Mouse (Mus musculus) gastrocnemius, postnatal 14 days (tissue): ENCODE data around the gene Col23a1. TPM values are rescaled to one million over a fixed set of nuclear protein-coding genes. Genes with fewer than 3 reads are reported as not detected.

ENCODE experiments used
- DNase-seq: peaks from one replicate; pipeline ENCODE4 v3.0.0; 2021; ENCODE audit warnings: mixed read lengths
- intact Hi-C: fragments of 180-260 bp; cut with DNase I; formaldehyde crosslinking; loops from one replicate; pipeline ENCODE4 v1.15.1; 2025; ENCODE audit warnings: low total_unique reads
- total RNA-seq, 2 experiments: library from RNA; stranded (reverse); gene quantifications; 2 replicates each; pipeline ENCODE4 v1.2.3; 2021

Gene Col23a1
- total RNA-seq, 2 experiments from 2014 or later = 4.7 to 5.9 TPM

- DNase-seq = no peak
- intact Hi-C loops = no loop called here
These were observed 264.9 kb downstream of the Col23a1 start for GRCm38 (mm10) chr11:51554590-51554989.

- DNase-seq = no peak
- intact Hi-C loops = no loop called here
These were observed 265.3 kb downstream of the Col23a1 start for GRCm38 (mm10) chr11:51555066-51555465.

- DNase-seq = no peak
- intact Hi-C loops = no loop called here
These were observed 273.6 kb downstream of the Col23a1 start for GRCm38 (mm10) chr11:51563276-51563675.

GRCm38 (mm10) chr11:51565062-51565461 lies 275.3 kb downstream of the Col23a1 start:
- no peak for DNase-seq
- intact Hi-C loops = no loop called here

- intact Hi-C loops = no loop called here
- DNase-seq = no peak
These were observed 276.2 kb downstream of the Col23a1 start for GRCm38 (mm10) chr11:51565951-51566350.

GRCm38 (mm10) chr11:51568801-51569200 lies 279.1 kb downstream of the Col23a1 start:
- no peak for DNase-seq
- intact Hi-C loops = no loop called here

GRCm38 (mm10) chr11:51576454-51576853 lies 286.7 kb downstream of the Col23a1 start:
- intact Hi-C loops = no loop called here
- no peak for DNase-seq

- DNase-seq = no peak
- intact Hi-C loops = no loop called here
These were observed 287.9 kb downstream of the Col23a1 start for GRCm38 (mm10) chr11:51577587-51577986.

- no peak for DNase-seq
- intact Hi-C loops = no loop called here
These were observed 289.3 kb downstream of the Col23a1 start for GRCm38 (mm10) chr11:51579024-51579423.

GRCm38 (mm10) chr11:51582713-51583112 lies 293.0 kb downstream of the Col23a1 start:
- DNase-seq = peak; percentile 76
- intact Hi-C loops = no loop called here

GRCm38 (mm10) chr11:51584057-51584430 lies 294.3 kb downstream of the Col23a1 start:
- intact Hi-C loops = no loop called here
- DNase-seq = no peak

GRCm38 (mm10) chr11:51584431-51585248 lies 294.9 kb downstream of the Col23a1 start, which contains the start of gene Phykpl:
Gene Phykpl (plus strand): TSS chr11:51584757.
- intact Hi-C loops = no loop called here
- peak; percentile 96 for DNase-seq

GRCm38 (mm10) chr11:51585608-51586252 lies 296.0 kb downstream of the Col23a1 start:
- intact Hi-C loops = no loop called here
- no peak for DNase-seq

GRCm38 (mm10) chr11:51586411-51586810 lies 296.7 kb downstream of the Col23a1 start:
- no peak for DNase-seq
- intact Hi-C loops = no loop called here

GRCm38 (mm10) chr11:51587059-51587458 lies 297.3 kb downstream of the Col23a1 start:
- no peak for DNase-seq
- intact Hi-C loops = no loop called here

- intact Hi-C loops = no loop called here
These were observed 299.1 kb downstream of the Col23a1 start for GRCm38 (mm10) chr11:51588833-51589232.

GRCm38 (mm10) chr11:51590002-51590401 lies 300.3 kb downstream of the Col23a1 start:
- intact Hi-C loops = no loop called here
- DNase-seq = no peak

More at GRCm38 (mm10) chr11:51588833-51589232, 299.1 kb downstream of the Col23a1 start:
- no peak for DNase-seq

GRCm38 (mm10) chr11:51591168-51591567 lies 301.4 kb downstream of the Col23a1 start:
- intact Hi-C loops = no loop called here
- no peak for DNase-seq

GRCm38 (mm10) chr11:51591915-51592314 lies 302.2 kb downstream of the Col23a1 start:
- no peak for DNase-seq
- intact Hi-C loops = no loop called here

- intact Hi-C loops = no loop called here
- no peak for DNase-seq
These were observed 303.6 kb downstream of the Col23a1 start for GRCm38 (mm10) chr11:51593368-51593767.

- intact Hi-C loops = no loop called here
These were observed 304.1 kb downstream of the Col23a1 start for GRCm38 (mm10) chr11:51593849-51594248.

More at GRCm38 (mm10) chr11:51593849-51594248, 304.1 kb downstream of the Col23a1 start:
- DNase-seq = no peak
